Mouse (Mus musculus): ENCODE data around the gene Gm17617. TPM values are rescaled to one million over a fixed set of nuclear protein-coding genes. Genes with fewer than 3 reads are reported as not detected.
"Not testable (repeated sequence)": the region's sequence is repeated elsewhere in the genome, so short reads cannot be mapped to it uniquely, and the experiment has no call there.

Gm17617 gene
- total and polyA plus RNA-seq, 3 experiments: not detected

GRCm38 (mm10) chr13:55102366-55102765 is 31.0 kb downstream of the Gm17617 start:
- peaks cover 9% of the 10 kb centered on the region for H3K36me3 ChIP-seq (ENCODE audit: control insufficient read depth, insufficient read depth, low read length)
- TF ChIP-seq CTCF (IDR thresholded peaks at IDR 0.05) (no peak), POLR2A (IDR thresholded peaks at IDR 0.05; ENCODE audit: insufficient read depth, low read depth, low read length) (no peak), EP300 (IDR thresholded peaks at IDR 0.05; ENCODE audit: insufficient read depth, low read depth, low read length) (no peak)
- no peaks in the 10 kb centered on the region for H3K27me3 ChIP-seq (ENCODE audit: control insufficient read depth, insufficient read depth, low read length)
- intact Hi-C loops (cut with DNase I): loop anchor here (10.0 kb wide), 1 partner anchor 222 kb away; the partner anchor contains the start of genes Mxd3, Prelid1 and Rab24
- H3K9ac ChIP-seq (ENCODE audit: low read depth, low read length): no peak overlapping the region
- WGBS: 92% methylated on average over 3 of the region's 3 CpGs
- H3K4me3 ChIP-seq: no peak overlapping the region
- DNase-seq: no peak
- peaks cover 3% of the 10 kb centered on the region; the same call in 1 of the 2 replicates for H3K79me2 ChIP-seq (replicated peaks; ENCODE audit: control insufficient read depth, insufficient read depth, low read length)
- H3K4me1 ChIP-seq (ENCODE audit: control insufficient read depth, insufficient read depth, low read length): peaks cover 9% of the 10 kb centered on the region
- no peak overlapping the region for H3K27ac ChIP-seq

DNA sequence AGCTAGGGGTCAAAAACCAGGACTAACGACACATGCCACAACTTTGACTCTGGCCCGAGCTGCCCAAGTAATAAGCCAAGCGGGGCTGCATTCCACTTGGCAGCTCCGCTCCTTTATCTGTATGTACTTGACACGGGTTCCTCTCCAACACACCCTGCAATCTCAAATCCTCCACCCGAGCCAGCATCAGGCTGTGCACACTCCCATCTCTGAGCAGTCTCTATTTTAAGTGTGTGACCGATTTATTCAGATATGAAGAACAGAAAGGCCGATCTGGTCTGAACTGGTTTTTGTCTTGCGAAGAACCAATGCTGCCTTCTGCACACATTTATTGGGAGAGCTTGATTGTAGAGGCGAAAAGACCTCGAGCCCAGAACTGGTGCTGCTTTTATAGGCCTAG is 31.7 kb downstream of the Gm17617 start:
- peaks cover 8% of the 10 kb centered on the region for H3K4me1 ChIP-seq (ENCODE audit: control insufficient read depth, insufficient read depth, low read length)
- TF ChIP-seq POLR2A (IDR thresholded peaks at IDR 0.05; ENCODE audit: insufficient read depth, low read depth, low read length) (no peak), EP300 (IDR thresholded peaks at IDR 0.05; ENCODE audit: insufficient read depth, low read depth, low read length) (0 out of 2 replicates have a peak, but pooled peaks have one; percentile 34), CTCF (IDR thresholded peaks at IDR 0.05) (no peak)
- peak overlapping the region; percentile 15; the same call in 1 of the 2 replicates for H3K27ac ChIP-seq
- WGBS: 61% methylated on average over 11 of the region's 11 CpGs
- no peak overlapping the region for H3K4me3 ChIP-seq
- H3K9ac ChIP-seq (ENCODE audit: low read depth, low read length): no peak overlapping the region
- no peaks in the 10 kb centered on the region for H3K27me3 ChIP-seq (ENCODE audit: control insufficient read depth, insufficient read depth, low read length)
- H3K36me3 ChIP-seq (ENCODE audit: control insufficient read depth, insufficient read depth, low read length): peaks cover 2% of the 10 kb centered on the region; the same call in 1 of the 2 replicates
- peaks cover 3% of the 10 kb centered on the region; the same call in 1 of the 2 replicates for H3K79me2 ChIP-seq (replicated peaks; ENCODE audit: control insufficient read depth, insufficient read depth, low read length)
- intact Hi-C loops (cut with DNase I): loop anchor here (10.0 kb wide), 1 partner anchor 223 kb away; the partner anchor contains the start of genes Mxd3, Prelid1 and Rab24
- peak in 1 of 2 experiments; percentile 47 for DNase-seq

DNA sequence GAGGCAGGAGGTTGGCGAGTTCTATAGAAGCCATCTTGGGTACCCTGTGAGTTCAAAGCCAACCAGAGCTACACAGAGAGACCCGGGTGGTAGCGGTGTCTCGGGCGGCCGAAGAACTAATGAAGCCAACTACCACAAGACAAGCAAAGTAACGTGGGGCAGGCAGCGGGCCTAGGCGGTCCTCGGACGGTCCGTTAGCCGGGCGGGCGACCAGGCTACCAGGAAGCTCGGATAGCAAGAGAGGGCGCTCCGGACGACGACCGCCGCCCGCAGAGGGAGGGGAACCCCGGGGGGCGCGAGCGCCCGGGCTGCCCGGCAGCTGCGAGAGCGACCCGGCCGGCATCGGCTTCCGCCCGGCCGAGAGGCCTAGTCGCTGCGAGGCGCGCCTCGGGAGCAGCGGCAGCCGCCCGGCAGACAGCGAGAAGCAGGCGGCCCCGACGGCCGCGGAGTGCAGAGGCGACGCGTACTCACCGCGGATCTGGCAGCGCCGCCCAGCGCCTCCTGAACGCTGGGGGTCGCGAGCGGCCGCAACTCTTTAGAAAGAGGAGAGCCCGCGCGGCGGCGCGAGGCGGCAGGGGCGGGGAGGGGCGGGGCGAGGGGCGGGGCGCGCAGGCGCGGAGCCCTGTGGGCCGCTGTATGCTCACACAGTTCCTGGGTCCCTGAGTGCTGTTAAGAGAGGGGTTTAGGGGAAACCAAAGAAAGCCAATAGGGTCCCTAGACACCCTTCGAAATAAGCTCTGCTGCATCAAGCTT is 33.4 kb downstream of the Gm17617 start, which contains the start of gene Uimc1:
Gene Uimc1, minus strand, starts transcription at position 575 of the 753 bp plus-strand sequence.
- peak within 1 kb of the TSS; percentile 99 for H3K9ac ChIP-seq (ENCODE audit: low read depth, low read length)
- no peak for TF ChIP-seq EP300 (IDR thresholded peaks at IDR 0.05; ENCODE audit: insufficient read depth, low read depth, low read length)
- peak; percentile 74 for TF ChIP-seq POLR2A (IDR thresholded peaks at IDR 0.05; ENCODE audit: insufficient read depth, low read depth, low read length)
- TF ChIP-seq CTCF (IDR thresholded peaks at IDR 0.05): peak; percentile 66
- no peaks in the 10 kb centered on the region for H3K36me3 ChIP-seq (ENCODE audit: control insufficient read depth, insufficient read depth, low read length)
- WGBS: under 1% methylated on average over 78 of the region's 81 CpGs
- intact Hi-C loops (cut with DNase I): loop anchor here (10.0 kb wide), 1 partner anchor 225 kb away; the partner anchor contains the start of genes Mxd3, Prelid1 and Rab24
- peak; percentile 87 to 90 for DNase-seq
- peak within 1 kb of the TSS; percentile 88 for H3K27ac ChIP-seq
- peak within 1 kb of the TSS; percentile 82 for H3K4me3 ChIP-seq
- H3K27me3 ChIP-seq (ENCODE audit: control insufficient read depth, insufficient read depth, low read length): no peaks in the 10 kb centered on the region
- no peaks in the 10 kb centered on the region for H3K79me2 ChIP-seq (replicated peaks; ENCODE audit: control insufficient read depth, insufficient read depth, low read length)
- H3K4me1 ChIP-seq (ENCODE audit: control insufficient read depth, insufficient read depth, low read length): peaks cover 3% of the 10 kb centered on the region

DNA sequence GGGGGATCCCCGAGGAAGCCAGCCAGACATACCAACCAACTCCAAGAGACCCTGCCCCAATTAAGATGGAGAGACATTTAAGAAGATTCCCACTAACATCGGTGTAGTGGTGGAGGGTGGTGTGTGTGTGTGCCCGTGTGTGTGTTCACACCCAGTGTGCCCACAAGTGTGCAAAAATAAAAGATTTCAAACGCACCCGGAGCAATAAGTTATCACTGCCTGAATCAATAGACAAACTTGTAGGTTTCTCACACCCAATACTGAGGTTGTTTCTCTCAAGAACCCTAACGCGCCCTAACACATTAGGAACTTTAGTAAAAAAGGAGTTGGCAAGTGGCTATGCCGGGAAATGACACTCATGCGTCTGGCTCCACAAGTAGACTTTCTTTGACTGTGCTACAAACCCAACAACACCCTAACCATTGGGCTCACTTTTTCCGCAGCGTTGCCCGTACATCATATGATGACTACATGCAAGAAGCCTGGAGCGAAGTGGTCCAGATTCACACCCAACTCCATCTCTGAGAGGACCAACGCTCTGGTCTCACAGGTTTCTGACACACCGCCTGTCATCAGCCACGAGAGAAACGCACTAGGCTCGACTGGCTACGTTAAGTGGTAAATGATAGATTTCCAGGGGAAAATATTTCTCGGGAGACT is 34.2 kb downstream of the Gm17617 start:
- Histone ChIP-seq H3K4me3 (peak overlapping the region; percentile 82), H3K9ac (ENCODE audit: low read depth, low read length) (peak overlapping the region; percentile 99), H3K79me2 (replicated peaks; ENCODE audit: control insufficient read depth, insufficient read depth, low read length) (no peaks in the 10 kb centered on the region), H3K27me3 (ENCODE audit: control insufficient read depth, insufficient read depth, low read length) (no peaks in the 10 kb centered on the region), H3K4me1 (ENCODE audit: control insufficient read depth, insufficient read depth, low read length) (peaks cover 3% of the 10 kb centered on the region), H3K36me3 (ENCODE audit: control insufficient read depth, insufficient read depth, low read length) (no peaks in the 10 kb centered on the region), H3K27ac (peak overlapping the region; percentile 88)
- WGBS: 20% methylated on average over 20 of the region's 20 CpGs
- DNase-seq: peak; percentile 31 to 42
- TF ChIP-seq EP300 (IDR thresholded peaks at IDR 0.05; ENCODE audit: insufficient read depth, low read depth, low read length) (no peak), CTCF (IDR thresholded peaks at IDR 0.05) (no peak), POLR2A (IDR thresholded peaks at IDR 0.05; ENCODE audit: insufficient read depth, low read depth, low read length) (no peak)
- intact Hi-C loops (cut with DNase I): no loop called here

GRCm38 (mm10) chr13:55097841-55098240 is 35.5 kb downstream of the Gm17617 start:
- DNase-seq; H3K9ac ChIP-seq (ENCODE audit: low read depth, low read length); H3K4me3 ChIP-seq; H3K79me2 ChIP-seq (replicated peaks; ENCODE audit: control insufficient read depth, insufficient read depth, low read length); H3K27me3 ChIP-seq (ENCODE audit: control insufficient read depth, insufficient read depth, low read length); H3K4me1 ChIP-seq (ENCODE audit: control insufficient read depth, insufficient read depth, low read length); intact Hi-C loops (cut with DNase I); H3K27ac ChIP-seq; H3K36me3 ChIP-seq (ENCODE audit: control insufficient read depth, insufficient read depth, low read length): not testable (repeated sequence)
- TF ChIP-seq CTCF (IDR thresholded peaks at IDR 0.05): peak; percentile 58
- WGBS: 90% methylated on average over 3 of the region's 3 CpGs

Measured in heart, adult 2 months (tissue).